Mouse (Mus musculus): Measurements from ENCODE around the gene Wdr25. TPM values are rescaled to one million over a fixed set of nuclear protein-coding genes. Genes with fewer than 3 reads are reported as not detected.
"Not testable (repeated sequence)": the region's sequence is repeated elsewhere in the genome, so short reads cannot be mapped to it uniquely, and the experiment has no call there.

The Wdr25 gene
- total RNA-seq (2022) = 10 to 100 TPM in 2 of 4 experiments, 1 to 10 TPM in 2; 7.9 to 12.9 (median 10.2) TPM

DNA sequence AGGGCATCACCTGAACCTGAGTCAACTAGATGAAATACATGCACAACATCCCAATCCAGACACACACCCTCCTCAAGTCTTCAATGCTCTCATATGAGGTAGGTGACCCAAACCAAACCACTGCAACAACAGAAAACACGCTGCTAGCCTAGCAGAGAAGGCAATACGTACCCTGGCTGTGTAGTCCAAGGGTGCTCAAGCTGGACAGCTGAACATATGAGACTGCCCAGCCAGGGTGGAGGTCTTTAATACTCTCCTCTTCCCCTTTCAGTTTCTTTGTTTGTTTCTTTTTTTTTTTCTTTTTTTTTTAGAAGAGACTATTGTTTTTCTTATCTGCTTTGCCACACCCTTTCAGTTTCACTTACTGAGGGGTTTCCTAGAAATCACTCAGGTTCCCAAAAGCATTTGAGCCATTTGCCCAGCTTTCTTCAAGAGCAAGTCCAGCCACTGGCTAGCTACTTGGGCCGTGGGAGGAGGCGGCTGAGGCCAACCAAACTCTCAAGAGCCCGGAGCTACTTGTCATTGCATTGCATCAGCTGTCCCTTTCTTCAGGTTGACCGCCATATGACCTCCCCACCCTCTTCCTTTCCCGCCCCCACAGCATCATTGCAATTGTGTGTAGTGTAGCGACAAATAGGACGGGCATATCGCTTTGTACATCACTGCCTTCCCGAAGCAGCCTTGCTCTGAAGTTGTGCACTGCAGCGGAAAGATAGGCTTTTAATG, at the start of gene Wdr25:
TSS of gene Wdr25 (plus strand) at position 643 of the 726 bp plus-strand sequence.
- no peak for DNase-seq (ENCODE audit: low spot score in 2 of 2)

DNA sequence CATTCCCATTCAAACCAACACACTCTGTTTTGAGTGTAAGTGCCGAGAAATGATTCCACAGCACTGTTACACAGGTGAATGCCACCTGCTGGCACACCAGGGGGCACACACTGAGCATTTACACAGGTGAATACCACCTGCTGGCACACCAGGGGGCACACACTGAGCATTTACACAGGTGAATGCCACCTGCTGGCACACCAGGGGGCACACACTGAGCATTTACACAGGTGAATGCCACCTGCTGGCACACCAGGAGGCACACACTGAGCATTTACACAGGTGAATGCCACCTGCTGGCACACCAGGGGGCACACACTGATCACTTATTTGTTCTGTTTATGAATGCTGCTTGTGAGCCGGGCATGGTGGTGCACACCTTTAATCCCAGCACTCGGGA, 45.4 kb upstream of the Wdr25 start:
- DNase-seq (ENCODE audit: low spot score in 2 of 2) = not testable (repeated sequence)

DNA sequence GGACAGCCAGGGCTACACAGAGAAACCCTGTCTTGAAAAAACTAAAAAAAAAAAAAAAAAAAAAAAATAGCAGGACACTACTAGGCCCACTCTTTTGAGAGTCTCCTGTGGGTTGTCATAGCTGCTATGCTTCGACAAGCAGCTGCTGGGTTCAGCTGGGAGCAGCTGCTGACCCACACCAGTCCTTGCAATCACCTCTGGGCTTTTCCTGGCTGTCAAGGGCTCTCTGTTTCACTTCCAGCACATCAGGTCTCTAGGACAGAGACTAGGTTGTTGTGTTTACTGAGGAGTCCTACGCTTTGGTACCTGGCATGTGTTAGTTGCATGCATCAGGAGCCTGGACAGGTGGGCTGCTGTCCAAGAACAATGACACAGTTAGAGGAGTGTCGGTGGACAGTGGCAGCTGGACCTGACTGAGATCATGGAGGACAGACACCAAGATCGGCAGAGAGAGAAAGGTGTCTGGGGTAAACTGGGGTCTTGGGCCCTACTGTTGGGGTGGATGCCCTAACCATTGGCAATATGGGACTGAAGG, 43.9 kb upstream of the Wdr25 start:
- no peak for DNase-seq (ENCODE audit: low spot score in 2 of 2)

DNA sequence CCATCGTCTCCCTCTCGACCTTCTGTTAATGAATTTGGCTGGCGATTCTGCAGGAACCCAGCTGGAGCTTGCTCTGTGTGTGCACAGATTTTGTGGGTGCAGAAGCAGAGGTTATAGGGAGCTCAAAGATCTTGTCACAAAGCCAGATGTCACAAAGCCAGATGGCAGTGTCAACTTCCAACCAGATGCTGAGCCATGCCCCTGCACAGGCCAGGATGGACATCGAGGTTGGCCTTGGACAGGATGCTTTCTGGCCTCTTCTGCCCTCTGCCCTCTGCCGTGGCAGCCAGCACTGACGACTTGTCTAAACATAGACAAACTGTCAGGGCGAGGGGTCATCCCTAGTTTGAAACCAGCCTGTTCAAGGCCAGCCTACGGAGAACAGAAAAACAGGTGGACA, 43.3 kb upstream of the Wdr25 start:
- DNase-seq (ENCODE audit: low spot score in 2 of 2) = no peak

DNA sequence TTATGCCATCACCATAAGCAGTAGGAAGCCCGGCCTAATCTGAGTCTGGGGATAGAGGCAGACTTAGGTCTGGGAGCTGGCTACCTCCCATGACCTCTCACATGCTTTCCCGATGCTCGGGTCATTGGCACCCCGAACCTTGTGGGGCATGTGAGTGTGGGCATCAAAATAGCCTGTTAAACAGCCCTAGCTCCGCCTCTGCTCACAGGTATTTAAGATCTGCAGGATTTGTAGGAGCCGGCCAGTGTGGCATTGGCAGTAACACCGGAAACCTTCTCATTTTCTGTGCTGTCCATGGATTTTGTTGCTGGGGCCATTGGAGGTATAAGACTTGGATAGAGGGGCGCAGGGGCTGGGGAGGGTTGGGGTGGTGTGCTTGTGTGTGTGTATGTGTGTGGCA, 42.5 kb upstream of the Wdr25 start:
- DNase-seq (ENCODE audit: low spot score in 2 of 2) = no peak

DNA sequence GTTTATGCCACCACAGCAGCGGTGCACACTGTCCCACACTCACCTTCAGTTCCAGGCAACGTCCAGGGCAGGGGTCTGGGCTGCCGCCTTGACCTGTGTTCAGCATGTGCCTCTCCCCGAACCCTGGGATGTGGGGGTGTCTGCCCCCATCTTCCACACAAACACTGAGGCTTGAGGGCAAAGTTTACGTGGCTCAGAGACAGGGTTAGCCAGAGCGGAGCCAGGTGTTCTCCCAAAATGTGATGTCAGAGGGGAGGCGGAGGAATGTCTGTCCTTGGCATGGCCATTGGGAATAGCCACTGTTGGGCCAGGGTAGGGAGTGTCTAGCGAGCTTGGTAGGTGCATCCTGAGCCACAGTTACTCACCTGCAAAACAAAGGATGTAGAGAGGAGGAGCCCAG, 40.6 kb upstream of the Wdr25 start:
- DNase-seq (ENCODE audit: low spot score in 2 of 2) = no peak

DNA sequence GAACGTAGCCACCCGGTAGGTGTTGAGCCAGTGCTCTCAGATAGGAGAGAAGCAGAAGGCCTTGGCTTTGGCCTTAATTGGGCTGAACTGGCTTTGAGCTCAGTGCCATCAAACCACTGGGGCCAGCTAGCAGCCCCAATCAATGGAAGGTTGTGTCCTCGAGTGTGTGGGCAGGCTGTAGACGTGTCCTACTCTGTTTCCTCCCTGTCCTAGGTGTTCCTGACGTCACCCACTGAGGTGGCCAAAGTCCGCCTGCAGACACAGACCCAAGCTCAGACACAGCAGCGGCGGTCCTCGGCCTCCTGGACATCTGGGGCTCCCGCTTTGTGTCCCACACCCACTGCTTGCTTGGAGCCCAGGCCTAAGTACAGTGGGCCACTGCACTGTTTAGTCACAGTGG, 38.4 kb upstream of the Wdr25 start:
- DNase-seq (ENCODE audit: low spot score in 2 of 2) = no peak

DNA sequence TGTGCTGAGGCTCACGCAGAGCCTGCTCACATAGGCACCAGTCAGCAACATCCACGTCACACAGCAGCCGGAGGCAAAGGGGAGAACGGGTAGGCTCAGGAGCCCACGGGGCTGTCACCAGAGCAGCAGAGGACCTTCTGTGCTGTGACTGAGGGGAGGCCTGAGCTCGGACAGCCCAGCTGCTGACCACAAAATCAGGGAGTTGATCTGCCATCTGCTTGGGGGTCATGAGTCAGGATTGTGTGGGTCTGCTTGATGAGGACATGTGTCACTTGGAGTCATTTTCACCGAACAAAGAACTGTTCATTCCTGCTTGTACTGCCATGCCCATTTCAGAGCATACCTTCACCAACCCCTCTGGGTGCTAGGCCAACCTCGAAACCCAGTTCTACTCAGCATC, 37.2 kb upstream of the Wdr25 start:
- no peak for DNase-seq (ENCODE audit: low spot score in 2 of 2)

DNA sequence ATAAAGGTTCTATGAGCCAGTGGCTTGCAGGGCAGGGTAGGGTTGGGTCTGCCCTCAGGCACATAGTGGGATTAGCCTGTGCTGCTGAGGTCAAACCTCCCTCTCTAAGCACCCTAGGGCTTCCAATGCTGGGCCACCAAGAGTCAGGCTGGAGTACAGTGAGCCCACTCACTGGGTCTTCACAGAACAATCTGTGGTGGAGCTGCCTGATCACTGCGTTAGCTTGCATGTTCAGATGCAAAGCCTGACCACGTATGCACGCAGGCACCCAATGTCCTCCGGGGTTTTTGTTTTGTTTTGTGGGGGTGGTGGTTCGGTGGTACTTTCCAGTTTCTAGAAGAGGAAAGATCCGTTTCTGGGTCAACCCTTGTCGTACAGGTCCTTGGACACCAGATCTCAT, 36.3 kb upstream of the Wdr25 start:
- no peak for DNase-seq (ENCODE audit: low spot score in 2 of 2)

DNA sequence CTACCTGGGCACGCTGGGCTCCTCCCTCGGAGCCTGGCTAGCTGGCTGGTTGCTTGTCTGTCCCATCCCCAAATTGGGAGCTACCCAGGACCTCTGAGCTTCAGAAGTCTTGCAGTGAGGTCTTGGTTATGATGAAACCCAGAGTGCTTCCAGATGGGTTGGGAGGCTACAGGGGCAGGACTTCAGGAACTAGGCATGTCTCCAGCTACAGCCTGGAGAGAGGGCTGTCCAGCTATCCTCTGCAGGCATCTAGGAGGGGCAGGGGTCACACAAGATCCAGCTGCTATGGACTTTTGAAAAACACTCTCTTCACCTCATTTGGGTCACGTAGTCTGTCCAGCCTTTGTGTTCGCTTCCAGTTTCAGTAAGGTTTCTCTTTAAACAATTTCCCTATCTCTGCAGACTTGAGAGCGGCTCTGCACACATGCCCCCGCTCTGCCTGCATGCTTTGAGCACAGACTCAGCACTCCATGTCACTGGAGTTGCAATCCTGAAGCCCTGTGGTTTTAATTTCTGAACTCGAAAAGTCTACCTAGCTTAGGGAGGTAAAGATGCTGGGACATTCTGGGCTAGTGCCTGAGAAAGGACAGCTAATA, 35.7 kb upstream of the Wdr25 start:
- no peak for DNase-seq (ENCODE audit: low spot score in 2 of 2)

DNA sequence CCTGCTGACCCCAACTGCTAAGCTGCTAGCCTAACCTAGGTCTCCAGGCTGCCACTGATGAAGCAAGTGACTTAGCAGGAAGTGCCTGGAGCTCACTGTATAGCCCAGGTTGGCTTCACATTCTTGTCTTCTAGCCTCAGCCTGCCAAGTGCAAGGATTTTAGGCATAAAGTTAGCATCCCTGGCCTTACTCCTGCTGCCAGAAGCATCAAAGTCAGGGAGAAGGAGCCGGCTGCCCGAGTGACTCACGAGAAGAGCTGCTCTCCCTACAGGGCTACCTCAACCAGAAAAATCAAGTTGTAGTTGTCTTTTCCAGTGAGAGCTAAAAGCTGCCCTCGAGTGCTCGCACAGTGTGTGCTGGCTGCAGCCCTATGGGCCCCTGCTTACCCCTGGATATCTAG, 34.9 kb upstream of the Wdr25 start:
- no peak for DNase-seq (ENCODE audit: low spot score in 2 of 2)

DNA sequence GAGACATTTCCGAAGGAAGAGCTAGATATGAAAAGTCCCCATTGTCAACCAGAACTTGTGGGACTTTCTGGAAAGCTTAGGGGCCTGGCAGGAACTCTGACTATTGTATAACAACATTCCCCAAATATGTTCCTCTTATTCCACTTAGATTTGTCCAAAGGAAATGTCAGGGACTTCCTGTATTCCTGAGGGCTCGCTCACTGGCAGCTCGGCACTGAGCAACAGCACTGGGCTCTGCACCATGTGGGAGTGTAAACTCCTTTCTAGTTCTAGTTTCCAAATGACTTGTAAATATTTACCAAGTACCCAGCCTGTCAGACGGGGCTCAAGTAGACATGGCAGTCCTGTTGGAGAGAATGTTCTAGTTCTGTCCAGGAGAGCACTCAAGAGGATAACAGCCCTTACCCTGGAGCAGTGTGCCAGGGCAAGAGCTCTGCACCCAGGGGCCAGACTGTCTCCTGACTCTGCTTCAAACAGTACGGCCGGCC, 28.4 kb upstream of the Wdr25 start:
- DNase-seq (ENCODE audit: low spot score in 2 of 2) = no peak

DNA sequence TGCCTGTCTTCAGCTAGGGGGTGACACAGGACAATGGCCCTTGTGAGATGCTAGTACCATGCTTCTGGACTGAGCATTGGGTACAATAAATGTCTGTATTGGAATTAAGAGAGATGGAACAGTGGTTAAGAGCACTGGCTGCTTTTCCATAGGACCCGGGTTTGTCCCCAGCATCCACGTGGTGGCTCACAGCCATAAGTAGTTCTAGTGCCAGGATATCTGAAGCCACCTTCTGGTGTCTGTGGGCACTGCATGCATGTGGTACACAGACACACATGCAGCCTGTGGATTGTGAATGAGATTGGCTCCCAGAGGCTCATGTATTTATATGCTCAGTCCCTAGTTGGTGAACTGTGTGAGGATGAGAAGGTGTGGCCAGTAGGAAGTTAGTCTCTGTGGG, 23.9 kb upstream of the Wdr25 start:
- no peak for DNase-seq (ENCODE audit: low spot score in 2 of 2)

DNA sequence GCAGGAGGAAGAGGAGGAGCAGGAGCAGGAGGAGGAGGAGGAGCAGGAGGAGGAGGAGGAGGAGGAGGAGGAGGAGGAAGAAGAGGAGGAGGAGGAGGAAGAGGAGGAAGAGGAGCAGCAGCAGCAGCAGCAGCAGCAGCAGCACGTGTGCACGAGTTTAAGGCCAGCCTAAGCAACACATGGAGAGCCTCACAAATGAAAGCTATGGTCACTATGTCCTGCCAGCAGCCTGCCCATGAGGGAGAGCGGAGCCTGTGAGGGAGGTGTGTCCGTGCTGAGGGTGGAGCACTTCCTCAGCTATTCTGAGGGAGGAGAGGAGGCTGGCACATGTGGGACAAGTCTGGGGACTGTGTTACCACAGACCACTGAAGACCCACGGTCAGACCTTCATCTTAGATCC, 20.3 kb upstream of the Wdr25 start:
- no peak for DNase-seq (ENCODE audit: low spot score in 2 of 2)

DNA sequence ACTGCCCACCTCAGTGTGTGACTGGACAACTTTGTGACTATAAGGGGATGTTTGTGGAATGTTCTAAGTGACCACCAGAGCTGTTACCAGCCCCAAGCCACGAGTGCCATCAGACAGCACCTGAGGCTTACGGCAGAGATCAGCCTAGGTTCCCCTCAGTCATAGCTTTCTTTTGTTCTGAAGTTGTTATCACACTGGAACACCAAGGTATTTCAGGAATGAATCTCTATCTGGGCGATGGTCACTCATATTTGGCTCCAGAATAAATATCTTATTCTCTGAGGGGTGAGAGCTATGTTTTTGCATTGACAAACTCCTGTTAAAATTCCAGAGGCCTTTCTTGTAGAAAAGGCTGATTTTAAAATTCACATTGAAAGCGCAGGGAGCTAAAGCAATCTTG, 14.3 kb upstream of the Wdr25 start:
- DNase-seq (ENCODE audit: low spot score in 2 of 2) = no peak

DNA sequence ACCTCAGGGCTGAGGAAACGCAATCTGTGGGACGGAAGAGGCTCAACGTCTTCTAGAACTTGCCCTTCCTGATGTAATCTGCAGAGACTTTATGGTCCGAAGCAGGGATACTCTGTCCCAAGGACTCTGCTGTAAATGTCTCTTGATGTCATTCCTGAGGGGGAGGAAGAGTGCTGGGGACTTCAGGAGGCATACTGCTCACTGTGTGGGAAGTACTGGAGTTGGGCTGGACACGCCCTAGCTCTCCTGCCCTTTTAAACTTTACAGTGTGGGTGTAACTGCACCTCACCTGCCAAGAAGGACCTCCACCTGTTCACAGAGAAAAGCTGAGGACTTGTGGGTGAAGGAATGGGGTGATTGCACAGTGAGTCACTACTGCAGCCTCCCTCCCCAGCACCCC, 12.8 kb upstream of the Wdr25 start:
- no peak for DNase-seq (ENCODE audit: low spot score in 2 of 2)

DNA sequence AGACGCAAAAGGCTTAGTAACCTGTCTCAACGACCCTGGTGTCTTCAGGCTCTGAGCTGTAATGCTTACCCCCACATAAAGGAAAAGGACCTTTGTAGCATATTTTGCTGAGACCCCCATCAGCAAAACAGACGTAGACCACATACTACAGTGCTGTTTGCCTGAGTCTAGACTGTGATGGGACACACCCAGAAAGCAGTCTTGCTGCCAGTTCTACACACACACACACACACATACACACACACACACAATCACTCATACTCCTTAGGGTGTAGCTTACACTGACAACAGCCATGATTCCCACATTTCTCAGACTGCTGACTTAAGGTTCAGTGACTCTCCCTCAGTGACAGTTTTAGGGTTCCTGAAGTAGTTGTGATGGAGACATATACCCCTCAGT, 12.2 kb upstream of the Wdr25 start:
- DNase-seq (ENCODE audit: low spot score in 2 of 2) = no peak

DNA sequence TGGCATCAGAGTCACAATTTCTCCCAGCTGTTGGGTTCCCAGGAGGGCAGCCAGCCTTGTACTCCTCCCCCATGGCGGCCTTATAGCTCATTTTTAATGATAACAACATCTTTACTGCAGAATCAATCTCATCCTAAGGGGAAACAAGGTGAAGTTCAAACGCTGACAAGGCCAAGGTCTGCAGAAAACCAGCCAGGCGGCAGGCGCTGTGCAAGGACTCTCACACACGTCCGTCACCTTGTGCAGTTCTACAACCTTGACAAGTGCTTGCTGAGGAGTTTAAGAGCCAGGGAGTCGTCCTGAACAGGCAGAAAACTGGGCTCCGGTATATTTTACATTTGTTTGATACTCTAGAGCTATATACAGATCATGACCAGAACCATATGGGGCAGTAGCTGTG, 10.7 kb upstream of the Wdr25 start:
- no peak for DNase-seq (ENCODE audit: low spot score in 2 of 2)

DNA sequence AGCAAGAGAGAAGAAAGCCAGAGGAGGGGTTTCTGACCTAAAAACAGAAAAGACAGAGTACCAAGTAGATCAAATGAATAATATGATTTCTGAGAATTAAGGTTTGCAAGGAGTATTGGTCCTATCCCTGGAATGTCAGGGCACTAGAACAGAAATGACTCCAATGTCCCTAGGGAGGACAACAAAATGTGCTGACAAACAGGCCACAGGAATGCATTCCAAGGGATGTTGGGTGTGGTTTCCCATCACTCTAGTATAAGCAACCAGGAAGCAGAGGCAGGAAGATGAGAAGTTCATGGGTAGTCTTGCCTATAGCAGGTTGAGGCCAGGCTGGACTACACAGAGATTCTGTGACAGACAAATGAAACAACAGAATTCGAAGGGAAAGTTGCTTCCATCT, 7.5 kb upstream of the Wdr25 start:
- DNase-seq (ENCODE audit: low spot score in 2 of 2) = no peak

DNA sequence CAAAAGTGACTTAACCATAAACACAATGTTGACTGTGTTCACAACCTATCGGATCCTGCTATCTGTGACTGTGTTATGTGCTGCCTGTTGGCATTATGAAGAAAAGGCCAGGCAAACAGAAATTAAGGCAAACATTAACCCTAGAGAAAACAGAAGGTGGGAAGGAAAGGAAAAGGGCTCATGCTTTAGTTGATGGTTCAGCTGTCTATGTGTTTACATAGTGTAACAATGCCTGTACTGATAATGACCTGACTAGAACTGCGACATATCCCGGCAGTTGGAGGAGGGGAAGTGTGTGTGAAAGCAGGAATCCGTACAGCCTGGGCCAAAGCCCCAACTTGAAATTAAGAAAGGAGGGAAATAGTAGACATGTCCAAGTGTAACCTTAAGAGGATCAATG, 6.4 kb upstream of the Wdr25 start:
- no peak for DNase-seq (ENCODE audit: low spot score in 2 of 2)

DNA sequence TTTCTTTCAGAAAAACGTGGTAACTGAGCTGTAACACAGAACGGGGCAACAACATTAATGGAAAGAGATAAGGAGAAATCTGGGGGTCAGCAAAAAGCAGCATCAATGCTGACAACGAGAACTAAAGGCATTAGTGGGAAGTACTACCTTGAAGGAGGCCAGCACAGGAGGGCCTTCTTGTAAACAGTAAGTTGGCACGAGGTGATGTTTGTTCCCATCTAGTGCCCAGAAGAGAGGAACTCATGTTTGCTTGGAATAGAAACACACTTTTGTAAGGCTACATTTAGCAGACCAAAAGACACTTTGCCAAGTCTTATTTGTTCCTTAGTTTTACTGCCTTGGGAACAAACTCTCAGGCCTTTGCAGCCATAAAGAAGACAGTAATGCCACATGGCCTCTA, 4.8 kb upstream of the Wdr25 start:
- DNase-seq (ENCODE audit: low spot score in 2 of 2) = no peak

DNA sequence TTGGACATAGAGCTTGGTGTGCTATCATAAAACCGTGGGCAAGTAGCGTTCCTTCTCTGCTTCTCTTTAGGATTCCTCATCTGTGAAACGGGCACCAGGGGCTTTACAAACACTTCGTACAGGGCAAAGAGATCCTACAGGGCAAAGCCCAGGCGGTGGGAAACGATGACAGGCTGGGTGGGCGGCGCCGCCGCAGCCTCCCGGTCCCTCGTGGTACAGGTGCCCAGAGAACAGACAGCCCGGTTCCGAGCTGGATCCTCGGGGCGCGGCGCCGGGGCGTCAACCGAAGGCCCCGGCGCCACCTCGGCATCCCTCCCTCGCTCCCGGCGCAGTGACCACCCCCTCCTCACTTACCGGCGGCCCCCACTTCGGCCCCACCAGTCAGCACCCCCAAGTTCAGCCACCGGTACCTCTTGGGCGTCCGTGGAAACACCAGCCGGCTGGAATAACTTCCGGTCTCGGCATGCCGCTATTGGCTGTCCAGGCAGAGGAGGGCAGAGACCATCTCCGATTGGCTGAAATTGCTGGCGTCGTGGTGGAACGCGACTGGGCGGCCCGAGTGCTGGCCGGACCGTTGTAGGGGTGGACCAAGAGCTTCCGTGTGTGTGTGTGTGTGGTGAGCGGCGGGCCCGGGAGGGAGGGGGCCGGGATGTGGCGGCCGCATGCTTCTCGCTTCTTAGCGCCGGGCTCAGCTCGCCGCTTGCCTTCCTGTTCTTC, 442 bp downstream of the Wdr25 start, which contains the start of gene Wars:
TSS of gene Wars (minus strand) at position 460 of the 717 bp plus-strand sequence.
- peak; percentile 88 to 96 for DNase-seq (ENCODE audit: low spot score in 2 of 2)

All from left cerebral cortex, adult 8-10 months (tissue).